Mouse (Mus musculus): Measurements from ENCODE around the gene Fgfr2.
"Not testable (repeated sequence)": the region's sequence is repeated elsewhere in the genome, so short reads cannot be mapped to it uniquely, and the experiment has no call there.

The Fgfr2 gene

DNA sequence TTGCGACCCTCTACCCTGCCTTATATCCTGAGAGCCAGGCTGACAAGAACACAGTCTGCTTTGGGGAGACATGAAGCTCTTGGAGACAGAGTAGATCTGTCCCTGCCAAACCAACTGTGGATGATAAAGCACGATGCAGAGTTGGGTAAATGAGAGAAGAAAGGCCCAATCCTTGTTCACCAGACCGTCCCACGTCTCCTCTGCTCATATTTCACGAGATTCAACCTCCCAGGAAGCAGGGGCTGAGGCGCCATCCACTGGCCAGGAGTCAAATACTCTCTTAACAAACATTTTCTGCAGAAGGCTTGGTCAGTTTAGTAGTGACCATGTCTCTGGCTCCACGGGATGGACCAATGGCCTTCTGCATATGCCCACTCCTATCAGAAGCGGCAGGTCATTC is 1938.8 kb downstream of the Fgfr2 start:
- DNase-seq: no peak

DNA sequence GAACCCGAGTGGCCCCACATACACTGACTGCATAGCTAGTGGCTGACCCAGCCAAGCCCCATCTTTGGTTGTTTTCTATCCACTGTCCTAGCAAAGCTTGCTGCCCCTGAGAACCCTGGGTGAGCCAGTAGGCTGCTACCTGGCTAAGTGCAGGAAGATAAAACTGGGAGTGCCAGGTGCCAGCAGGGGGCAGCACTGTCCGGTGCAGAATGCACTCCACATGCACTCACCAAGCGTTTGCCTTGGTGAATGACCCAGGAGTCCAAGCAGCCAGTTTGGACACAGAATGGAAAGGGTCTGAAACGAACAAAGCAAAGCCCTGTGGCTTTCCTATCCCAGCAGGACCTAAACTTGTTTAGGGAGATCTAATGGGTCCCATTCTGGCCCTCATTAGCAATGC is 1940.5 kb downstream of the Fgfr2 start:
- peak; percentile 47 to 67 for DNase-seq

DNA sequence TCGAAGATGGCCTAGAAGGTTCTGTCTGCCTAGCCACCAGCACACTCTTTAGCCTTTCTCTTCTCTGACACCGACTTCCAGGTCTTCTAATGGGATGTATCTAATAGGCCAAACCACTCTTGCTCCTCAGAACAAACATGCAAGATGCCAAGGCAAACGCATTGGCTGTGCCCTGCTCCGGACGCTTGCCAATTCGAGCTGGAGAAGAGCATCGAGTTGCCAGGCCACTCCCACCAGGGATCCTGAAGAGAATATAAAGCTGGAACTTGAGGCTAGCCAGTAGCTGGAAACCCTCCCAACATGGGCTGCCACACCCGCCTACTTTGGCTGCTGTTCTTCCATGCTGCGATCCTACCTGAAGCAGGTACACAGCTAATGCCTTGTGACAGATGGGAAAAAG is 1949.0 kb downstream of the Fgfr2 start, which contains the start of gene 5430419D17Rik:
TSS of gene 5430419D17Rik (plus strand) at position 282 of the 400 bp plus-strand sequence.
- peak; percentile 51 to 53 for DNase-seq

DNA sequence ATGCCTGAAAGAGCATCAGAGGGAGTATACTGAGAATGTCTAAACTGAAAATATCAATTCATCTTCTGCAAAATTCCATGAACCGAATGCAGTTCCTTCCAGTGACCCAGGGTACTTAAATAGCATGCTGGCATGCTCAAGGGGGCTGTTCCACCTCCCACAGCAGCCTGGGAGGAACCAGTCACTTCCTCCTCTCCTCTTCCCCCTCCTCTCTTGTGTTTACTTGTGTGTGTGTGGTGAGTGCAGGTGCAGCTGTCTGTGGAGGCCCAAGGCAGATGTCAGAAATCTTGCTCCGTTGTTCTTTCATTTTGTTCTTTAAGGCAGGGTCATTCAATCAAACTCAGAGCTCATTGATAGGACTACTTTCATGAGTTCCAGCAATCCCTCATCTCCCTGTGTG is 1954.1 kb downstream of the Fgfr2 start:
- no peak for DNase-seq

DNA sequence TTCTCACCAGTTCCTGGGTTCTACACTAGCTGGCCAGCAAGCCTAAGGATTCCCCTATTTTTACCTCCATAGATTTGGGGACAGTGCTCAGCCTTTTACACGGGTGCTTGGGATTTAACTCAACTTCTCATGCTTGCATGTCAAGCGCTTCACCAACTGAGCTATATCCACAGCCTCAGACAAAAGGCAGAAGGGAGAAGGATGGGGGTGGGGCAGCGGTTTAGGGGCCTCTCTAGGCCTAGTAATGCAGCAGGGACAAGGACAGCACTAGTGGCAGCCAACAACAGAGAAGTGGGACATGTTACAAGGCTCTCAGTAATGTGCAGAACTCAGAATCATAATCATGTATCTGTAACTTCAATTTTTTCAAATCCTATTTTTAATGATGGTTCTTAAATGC is 1955.4 kb downstream of the Fgfr2 start:
- no peak for DNase-seq

DNA sequence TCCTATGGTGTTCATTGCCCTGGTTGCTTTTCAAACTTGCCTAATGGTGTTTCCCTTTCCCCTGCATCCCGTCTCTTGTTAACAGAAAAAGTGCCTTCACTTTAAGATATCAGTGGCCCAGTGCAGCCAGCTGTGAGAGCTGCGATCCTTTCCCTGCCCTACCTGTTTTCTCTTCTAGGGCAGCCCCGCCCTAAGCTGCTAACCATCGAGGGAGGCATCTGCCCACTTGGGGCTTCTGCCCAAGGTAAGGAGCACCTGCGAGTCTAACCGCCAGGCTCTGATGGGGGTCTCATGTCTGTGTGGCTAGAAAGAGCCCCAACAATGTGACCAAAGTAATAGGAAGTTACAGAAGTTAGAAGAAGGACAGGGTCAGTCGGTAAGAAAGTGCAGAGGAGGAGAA is 1960.9 kb downstream of the Fgfr2 start:
- DNase-seq: no peak

DNA sequence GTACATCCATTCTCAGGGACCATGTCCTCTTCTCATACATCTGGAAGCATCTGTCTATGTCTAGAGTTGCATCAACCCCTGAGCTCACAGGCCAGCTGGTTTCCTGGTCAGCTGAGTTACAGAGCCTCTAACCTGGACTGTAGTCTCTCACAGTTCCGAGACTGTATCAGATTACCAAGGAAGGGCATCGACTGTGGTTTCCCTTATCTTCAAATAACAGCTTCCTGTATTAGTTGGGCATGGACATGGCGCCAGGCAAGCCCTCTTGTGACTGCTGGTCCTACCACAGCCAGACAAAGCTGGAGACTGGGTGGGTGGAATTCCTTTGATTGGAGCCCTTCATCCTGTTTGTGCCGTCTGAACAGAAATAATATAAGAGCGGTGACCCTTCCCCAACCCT is 1970.1 kb downstream of the Fgfr2 start:
- DNase-seq: no peak

DNA sequence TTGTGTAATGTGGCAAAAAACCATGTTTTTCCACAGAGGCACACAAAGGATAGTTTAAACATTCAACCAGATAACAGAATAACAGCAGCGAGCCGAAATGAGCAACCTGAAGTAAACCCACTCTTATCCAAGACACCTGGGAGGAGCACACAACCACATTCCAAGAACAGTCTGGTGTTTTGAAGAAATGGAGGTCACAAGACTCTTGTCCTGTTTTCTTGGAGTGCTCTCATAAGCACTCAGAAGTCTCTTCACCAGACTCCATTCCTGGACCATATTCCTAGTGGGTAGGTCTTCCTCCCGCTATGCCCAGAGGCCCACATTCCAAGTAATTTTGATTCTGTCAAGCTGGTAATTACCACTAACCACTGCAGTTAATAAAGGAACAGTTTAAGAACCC is 1973.0 kb downstream of the Fgfr2 start:
- DNase-seq: no peak

DNA sequence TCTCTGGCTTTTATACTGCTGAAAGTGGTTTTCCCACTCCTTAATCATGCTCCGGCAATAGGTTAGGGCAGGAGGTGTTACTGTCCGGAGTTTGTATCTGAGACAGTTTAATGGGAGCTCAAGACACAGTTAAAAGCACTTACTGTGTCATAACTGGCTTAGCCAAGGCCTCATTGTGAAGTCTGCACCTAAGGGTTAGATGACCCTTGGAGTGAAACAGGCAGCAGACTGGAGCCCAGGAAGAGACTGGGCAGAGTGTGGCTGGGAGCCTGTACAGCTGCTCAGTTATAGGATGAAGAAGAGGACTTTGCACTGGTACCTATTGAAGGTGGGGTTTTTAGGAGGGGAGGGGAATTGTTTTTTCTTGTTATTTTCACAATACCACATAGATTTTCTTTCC is 1976.9 kb downstream of the Fgfr2 start, which contains the start of gene 4933402N03Rik:
TSS of gene 4933402N03Rik (minus strand) at position 101 of the 400 bp plus-strand sequence.
- DNase-seq: no peak

DNA sequence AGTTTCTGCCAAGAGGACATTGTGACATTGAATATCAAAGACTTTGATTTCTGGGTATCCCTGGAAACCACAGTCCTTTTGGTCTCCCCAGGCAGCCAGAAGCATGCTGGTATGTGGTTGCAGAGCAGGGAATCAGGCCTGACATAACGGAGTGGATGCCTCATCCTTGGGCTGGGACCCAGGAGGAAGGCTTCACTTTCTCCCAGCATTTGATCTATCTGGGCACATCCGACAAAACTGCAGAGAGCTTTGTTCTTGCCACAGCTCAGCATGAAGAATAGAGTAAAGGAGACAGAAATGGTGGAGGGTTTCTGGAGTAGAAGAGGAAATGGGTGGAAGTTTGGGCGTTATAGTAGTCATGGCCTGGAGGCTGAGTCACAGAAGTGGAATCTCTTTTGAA is 1990.0 kb downstream of the Fgfr2 start:
- no peak for DNase-seq

DNA sequence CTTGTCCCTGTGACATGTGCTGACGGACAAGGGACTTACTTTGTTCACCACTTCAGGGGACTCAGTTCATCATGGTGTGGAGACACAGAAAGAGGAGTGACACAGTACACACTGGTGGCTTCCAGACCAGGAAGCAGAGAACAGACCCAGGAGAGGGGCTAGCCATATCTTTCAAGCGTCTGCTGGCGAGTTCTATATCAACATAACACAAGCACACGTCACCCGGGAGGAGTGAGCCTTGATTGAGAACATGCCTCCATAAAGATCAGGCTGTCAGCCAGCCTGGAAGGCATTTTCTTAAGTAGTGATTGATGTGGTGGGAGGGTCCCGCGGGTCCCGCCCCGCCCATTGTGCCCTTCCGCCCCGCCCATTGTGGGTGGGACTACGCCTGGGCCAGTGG is 1993.1 kb downstream of the Fgfr2 start:
- no peak for DNase-seq

DNA sequence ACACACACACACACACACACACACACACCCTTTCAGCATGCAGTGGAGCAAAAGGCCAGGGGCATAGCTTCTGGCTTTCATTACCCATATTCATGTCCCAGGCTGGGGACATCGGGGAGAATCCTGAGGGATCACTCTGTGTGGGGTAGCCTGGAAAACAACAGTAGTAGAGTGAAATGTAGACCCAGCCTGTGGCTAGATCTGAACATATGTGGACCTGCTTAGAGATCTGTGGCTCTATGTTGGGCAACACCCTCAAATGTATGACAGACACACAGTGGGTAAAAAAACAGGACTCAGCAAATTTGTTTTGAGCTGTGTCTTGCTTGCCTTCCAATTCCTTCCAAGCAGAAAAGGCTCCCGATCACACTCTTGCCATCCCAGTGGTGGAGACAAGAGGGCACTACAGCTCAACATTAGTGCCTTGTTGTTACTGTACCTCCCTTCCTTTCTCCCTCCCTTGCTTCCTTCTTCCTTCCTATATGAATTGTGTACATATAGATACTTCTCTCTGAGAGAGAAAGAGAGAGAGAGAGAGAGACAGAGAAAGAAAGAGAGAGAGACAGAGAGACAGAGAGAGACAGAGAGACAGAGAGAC is 2000.8 kb downstream of the Fgfr2 start:
- DNase-seq: peak in 1 of 2 experiments; percentile 30

DNA sequence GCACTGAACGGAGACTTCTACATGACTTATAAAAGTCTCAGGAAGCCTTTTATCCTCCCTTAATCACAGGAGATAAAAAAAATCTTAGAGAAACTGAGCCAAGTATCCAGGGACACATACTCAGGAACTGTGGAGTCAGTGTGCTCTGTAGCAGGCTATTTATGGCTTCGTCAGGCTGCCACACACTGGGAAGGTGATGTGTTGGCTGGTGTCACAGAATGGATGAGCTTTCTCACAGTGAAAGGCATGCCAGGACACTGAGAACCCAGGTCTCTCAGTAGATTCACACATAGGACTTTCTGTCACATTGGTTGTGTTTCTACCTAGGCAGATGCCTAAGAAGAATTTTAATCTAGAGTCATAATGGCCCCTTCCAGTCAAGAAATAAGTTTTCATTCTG is 2008.7 kb downstream of the Fgfr2 start:
- peak; percentile 46 to 70 for DNase-seq

DNA sequence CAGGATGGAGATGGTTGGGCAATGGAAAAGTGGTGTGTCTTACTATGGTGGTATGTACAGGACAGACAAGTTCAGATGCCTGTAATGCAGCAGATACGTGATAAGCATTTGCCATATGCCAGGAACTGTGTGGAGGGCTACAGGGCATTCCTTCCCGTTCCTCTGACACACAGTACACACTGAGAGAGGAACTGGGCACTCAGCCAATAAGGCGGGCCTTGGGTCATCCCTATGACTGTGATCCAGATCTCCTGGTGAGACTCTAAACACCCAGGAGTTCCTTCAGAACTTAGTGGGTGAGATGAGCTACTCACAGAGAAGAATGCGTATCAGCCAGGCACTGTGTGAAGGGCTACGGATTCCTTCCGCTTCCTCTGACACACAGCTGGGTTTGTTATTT is 2009.5 kb downstream of the Fgfr2 start:
- peak; percentile 68 to 69 for DNase-seq

DNA sequence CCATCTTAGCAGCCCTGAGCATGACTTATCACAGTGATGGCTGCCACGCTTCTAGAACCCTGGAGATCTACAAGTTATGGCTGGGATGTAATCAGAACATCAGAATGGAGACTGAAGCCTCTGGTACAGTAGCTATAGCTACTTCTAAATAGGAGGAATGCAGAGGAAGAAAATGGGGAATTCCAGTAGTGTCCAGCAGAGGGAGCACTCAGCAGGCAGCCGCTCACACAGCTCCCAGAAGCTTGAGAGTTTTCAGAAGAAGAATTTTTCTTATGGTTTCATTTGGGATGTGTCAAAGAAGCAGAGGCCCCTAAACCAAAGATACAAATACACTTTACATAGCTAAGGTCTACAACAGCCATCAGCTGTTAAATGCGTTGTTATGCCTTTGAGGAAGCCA is 2010.7 kb downstream of the Fgfr2 start:
- peak; percentile 87 to 88 for DNase-seq

DNA sequence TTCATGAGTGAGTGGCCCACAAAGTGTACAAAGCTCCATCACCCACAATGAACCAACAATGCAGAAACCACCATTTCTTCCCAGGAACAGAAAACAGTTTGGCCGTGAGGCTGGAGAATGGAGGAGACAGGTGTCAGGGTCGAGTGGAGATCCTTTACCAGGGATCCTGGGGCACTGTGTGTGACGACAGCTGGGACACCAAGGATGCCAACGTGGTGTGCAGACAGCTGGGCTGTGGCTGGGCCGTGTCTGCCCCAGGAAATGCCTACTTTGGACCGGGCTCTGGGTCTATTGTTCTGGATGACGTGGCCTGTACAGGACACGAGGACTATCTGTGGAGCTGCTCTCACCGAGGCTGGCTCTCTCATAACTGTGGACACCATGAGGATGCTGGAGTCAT is 2040.7 kb downstream of the Fgfr2 start:
- not testable (repeated sequence) for DNase-seq

DNA sequence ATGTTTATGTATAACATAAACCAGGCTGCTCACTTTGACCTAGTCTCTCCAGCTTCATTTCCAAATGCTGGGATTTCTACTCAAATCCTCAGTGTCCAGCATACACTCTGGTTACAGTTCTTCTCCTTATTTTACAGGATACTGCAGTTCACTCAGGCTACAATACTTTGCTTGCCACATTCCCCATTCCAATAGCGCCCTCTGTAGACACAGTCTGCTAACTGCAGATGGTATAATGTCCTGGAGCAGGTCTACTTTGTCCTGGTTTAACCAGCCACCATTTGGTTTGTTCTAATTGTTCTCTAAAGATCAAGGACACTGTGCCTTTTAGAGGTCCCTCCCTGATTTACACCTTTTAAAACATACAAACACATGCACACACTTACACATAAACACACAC is 2047.2 kb downstream of the Fgfr2 start:
- DNase-seq: peak; percentile 29 to 68

DNA sequence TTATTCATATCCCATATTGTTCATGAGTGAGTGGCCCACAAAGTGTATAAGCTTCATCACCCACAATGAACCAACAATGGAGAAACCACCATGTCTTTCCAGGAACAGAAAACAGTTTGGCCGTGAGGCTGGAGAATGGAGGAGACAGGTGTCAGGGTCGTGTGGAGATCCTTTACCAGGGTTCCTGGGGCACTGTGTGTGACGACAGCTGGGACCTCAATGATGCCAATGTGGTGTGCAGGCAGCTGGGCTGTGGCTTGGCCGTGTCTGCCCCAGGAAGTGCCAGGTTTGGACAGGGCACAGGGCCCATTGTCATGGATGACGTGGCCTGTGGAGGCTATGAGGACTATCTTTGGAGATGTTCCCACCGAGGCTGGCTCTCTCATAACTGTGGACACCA is 2049.1 kb downstream of the Fgfr2 start:
- DNase-seq: peak in 1 of 2 experiments; percentile 4

DNA sequence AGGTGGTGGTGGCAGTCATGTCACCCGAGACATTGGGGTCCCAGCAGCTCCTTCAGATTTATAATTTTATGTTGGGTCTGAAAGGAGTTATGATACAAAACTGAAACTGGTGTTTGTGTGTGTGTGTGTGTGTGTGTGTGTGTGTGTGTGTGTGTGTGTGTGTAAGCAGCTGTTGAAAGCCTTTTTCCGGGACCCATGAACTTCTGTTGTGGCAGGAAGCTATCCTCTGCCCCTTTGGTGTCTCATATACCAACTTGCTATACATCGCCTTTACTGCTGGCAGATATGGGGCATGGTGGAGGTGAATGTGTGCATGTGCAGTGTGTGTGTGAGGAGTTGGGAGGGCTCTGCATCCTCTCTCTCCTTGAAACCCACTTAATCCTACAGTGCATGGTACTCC is 2049.7 kb downstream of the Fgfr2 start:
- not testable (repeated sequence) for DNase-seq

DNA sequence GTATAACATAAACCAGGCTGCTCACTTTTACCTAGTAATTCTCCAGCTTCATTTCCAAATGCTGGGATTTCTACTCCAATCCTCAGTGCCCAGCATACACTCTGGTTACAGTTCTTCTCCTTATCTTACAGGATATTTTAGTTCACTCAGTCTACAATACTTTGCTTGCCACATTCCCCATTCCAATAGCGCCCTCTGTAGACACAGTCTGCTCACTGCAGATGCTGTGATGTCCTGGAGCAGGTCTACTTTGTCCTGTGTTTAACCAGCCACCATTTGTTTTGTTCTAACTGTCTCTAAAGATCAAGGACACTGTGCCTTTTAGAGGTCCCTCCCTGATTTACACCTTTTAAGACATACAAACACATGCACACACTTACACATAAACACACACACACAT is 2055.0 kb downstream of the Fgfr2 start:
- DNase-seq: peak; percentile 29 to 61

DNA sequence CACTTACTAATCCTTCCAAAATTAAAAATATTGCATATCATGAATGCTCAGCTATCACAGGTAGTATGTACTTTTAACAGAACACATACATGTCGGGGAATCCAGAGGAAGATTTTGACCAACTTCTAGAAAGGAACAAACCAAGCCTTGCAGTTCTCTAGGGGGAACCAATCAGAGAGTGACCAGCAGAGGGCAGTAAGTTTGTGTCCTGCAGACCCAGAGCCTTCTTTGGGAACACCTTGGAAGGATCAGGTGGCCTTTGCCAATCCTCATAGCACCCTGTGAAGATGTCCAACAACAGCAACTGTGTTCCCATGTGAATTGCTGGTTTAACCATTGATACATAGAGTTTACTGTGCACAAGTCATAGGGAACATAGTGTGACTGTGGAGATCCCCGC is 2060.6 kb downstream of the Fgfr2 start:
- DNase-seq: peak; percentile 26 to 47

DNA sequence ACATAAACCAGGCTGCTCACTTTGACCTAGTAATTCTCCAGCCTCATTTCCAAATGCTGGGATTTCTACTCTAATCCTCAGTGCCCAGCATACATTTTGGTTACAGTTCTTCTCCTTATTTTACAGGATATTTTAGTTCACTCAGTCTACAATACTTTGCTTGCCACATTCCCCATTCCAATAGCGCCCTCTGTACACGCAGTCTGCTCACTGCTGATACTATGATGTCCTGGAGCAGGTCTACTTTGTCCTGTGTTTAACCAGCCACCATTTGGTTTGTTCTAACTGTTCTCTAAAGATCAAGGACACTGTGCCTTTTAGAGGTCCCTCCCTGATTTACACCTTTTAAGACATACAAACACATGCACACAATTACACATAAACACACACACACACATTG is 2063.3 kb downstream of the Fgfr2 start:
- DNase-seq: peak; percentile 31 to 52

DNA sequence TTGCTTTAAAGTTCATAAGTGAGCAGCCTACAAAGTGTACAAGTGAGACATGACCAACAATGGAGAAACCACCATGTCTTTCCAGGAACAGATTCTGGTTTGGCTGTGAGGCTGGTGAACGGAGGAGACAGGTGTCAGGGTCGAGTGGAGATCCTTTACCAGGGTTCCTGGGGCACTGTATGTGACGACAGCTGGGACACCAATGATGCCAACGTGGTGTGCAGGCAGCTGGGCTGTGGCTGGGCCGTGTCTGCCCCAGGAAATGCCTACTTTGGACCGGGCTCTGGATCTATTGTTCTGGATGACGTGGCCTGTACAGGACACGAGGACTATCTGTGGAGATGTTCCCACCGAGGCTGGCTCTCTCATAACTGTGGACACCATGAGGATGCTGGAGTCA is 2065.2 kb downstream of the Fgfr2 start:
- DNase-seq: not testable (repeated sequence)

DNA sequence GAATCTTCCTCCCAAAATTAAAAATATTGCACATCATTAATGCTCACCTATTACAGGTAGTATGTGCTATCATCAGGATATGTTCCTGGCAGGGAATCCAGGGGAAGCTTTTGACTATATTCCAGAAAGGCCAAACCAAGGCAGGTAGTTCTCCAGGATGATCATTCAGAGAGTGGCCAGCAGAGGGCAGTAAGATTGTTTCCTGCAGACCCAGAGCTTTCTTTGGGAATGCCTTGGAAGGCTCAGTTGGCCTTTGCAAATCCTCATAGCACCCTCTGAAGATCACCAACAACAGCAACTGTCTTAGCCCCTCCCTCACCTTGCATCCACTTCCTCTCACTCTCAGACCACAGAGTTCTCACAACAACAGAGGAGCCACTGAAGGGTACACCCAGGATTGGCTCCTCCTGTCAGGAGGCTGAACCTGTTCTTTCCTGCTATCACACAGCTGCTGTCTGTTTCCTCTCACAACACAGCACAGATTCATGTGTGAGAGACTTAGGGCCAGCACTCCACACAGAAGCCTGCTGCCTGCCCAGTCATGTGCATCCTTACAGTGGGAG is 2068.3 kb downstream of the Fgfr2 start:
- peak; percentile 24 to 54 for DNase-seq

DNA sequence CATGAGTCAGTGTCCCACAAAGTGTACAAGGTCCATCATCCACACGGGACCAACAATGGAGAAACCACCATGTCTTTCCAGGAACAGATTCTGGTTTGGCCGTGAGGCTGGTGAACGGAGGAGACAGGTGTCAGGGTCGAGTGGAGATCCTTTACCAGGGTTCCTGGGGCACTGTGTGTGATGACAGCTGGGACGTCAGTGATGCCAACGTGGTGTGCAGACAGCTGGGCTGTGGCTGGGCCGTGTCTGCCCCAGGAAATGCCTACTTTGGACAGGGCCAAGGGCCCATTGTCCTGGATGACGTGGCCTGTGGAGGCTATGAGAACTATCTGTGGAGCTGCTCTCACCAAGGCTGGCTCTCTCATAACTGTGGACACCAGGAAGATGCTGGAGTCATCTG is 2073.3 kb downstream of the Fgfr2 start:
- not testable (repeated sequence) for DNase-seq
